Mouse (Mus musculus) ES-E14 (cell line): ENCODE measurements around the gene Cdk4.

Experiments
- CHD2 ChIP-seq: IDR thresholded peaks from 2 replicates; pipeline ENCODE4 v1.6.1; 2014; ENCODE audit warnings: mild to moderate bottlenecking, low read depth, low read length, inconsistent platforms
- HCFC1 ChIP-seq: IDR thresholded peaks from 2 replicates; pipeline ENCODE4 v1.6.1; 2012; ENCODE audit warnings: low read length, inconsistent platforms, borderline replicate concordance; ENCODE audit not compliant: insufficient read depth
- MAFK ChIP-seq: IDR thresholded peaks from 2 replicates; pipeline ENCODE4 v1.6.1; 2014; ENCODE audit warnings: mild to moderate bottlenecking, low read depth, low read length, inconsistent platforms; ENCODE audit not compliant: insufficient read depth
- ZC3H11A ChIP-seq: IDR thresholded peaks from 2 replicates; pipeline ENCODE4 v1.6.1; 2012; ENCODE audit warnings: low read depth, mild to moderate bottlenecking, inconsistent platforms, low read length, borderline replicate concordance

DNA sequence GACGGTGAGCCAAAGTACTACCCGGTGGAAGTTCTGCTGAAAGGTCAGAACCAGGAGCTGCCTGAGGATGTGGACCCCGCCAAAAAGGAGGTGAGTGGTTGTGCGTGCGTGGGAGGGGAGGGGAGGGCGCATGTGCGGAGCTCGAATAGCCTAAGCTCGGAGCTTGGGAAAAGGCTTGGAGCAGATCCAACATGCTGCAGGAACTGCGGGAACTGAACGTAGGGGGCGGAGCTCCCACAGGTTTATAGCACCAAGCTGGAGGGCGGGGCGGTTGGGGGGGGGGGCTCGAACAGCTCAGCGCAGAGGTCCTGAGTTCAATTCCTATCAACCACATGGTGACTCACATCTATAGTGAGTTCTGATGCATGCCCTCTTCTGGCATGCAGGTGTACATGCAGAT lies 44.9 kb upstream of the Cdk4 start:
- no peak for TF ChIP-seq CHD2
- TF ChIP-seq HCFC1 = no peak
- TF ChIP-seq ZC3H11A = no peak
- no peak for TF ChIP-seq MAFK
